Mouse (Mus musculus) thymus, postnatal 25 days (tissue): ENCODE results near the gene Selenom.

ENCODE experiments used
- DNase-seq: peaks from one replicate; pipeline ENCODE4 v3.0.0; 2022

Gene Selenom

DNA sequence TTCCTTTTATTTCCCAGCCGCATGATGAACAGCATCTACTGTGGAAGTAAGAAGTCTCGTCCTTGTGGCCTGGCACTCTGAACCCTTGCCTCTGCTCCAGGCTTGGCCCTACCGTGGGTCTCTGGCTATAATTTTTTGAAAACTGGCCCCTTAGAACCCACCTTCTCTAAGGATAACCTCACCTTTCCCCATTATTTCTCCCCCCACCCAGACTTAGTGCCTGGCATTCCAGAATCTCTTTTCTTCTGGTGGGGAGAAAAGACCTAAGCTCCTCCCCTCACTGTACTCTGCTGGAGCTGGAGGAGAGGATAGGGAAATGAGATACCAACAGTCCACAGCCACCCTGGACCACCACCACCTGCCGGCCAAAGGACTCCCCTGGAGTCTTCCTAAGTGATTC, 732 bp downstream of the Selenom start:
- no peak for DNase-seq

DNA sequence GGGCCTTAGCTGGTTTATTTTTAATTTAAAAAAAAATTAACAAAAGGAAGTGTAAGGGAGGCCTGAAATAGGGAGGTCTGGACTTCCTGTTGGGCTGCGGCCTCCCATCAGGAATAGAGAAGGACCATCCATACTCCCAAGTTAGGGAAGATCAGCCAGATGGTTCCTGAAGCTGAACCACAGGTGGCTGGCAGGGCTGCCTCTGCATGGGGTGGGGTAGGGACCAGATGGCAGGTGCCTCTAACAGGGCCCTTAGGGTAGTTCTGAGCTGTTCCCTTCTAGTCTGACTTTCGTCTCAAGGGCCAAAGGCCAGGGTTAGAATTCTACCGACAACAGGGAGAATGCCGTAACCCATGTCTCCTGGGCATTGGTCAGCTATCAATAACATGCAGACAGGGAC, 1.2 kb downstream of the Selenom start:
- DNase-seq = no peak

DNA sequence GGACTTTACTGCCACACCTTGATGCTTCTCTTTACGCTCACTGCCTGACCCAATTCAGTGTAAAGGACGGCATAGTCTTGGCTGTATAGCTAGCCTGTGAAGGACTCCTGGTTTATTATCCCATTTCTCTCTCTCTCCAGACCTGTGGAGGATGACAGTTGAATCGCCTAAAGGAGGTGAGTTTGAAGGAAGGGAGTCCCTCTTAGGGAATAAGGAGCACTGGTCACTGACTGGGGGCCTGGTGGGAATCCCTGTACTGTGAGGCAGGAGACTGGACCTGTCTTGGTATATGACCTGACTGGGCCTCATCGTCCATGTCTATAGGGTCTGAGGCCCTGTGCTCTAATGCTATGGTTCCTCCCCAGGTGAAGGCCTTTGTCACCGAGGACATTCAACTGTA, 1.6 kb downstream of the Selenom start:
- no peak for DNase-seq

DNA sequence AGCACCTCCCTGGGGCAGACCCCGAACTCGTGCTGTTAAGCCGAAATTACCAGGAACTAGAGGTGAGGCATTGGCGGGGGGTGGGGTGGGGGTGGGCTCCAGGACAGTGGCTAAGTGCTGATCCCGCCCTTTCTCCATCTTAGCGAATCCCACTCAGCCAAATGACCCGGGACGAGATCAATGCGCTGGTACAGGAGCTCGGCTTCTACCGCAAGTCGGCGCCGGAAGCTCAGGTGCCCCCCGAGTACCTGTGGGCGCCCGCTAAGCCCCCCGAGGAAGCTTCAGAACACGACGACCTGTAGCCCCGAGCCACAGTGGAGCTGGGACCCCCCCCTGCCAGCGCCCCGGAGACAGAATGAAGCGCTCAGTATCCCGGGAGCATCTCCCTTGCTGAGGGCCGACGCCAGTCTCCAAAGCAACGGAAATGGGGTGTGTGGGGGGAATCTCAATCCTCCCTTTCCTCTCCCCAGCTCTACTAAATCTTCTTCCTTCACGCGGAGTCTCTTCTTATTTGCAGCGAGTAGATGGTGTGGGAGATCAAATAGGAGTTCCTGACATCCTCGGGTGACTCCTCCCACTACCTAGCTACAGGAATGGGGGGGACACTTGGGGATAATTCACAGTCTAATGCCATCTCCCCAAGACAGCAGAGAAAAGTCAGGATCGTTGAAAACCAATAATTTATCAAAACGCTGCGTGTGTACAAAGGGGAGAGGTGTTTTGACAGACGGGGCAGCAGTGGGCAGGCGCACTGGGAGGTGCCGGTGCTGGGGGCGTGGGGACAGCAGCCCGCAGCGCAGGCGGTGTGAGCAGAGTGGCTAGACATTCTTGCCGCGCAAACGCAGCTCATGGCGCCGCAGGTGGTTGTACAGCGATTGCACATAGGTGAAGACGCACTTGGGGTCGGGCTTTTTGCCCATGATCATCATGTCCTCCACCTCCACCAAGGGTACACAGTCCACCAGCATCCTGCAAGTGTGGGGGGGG, 2.7 kb downstream of the Selenom start:
- DNase-seq = peak; percentile 15

DNA sequence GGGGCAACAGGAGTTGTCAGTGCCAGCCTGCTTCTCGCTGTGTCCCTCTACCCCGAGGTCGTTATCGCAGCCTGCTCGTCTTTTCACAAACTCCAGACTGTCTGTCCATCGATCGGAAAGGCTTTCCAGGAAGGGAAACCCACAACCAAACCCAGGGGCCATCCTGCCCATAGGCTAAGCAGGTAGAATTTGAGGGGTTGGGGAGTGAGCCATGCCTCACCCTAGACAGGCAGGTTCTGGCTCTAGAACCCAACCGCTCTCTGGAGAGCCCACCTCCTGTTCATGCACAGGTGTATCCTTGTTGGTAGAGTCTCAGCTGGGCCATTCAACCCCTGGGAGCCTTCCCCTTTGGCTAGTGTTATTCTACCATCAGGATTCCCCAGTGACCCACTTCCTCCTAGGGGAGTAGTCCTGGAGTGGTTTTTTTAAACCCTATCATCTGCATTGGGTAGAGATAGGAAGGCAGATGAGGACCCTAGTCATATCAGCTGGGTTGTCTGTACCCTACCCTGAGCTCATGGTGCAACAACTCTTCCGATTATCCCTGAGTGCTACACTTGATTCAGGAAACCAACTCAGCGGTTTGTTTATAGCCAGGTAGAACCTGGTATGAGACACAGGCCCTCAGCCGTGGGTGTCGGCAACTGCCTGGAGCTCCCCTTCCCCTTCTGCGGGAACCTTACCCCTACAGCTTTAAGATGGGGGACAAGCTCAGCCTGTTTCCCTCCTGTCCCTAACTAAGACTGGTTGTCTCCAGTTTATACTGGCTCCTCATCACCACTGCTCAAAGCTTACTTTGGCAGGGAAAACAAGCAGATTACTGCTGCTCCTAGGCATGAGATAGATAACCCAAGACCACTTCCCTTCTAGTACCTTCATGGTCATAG, 3.6 kb downstream of the Selenom start:
- DNase-seq = no peak

DNA sequence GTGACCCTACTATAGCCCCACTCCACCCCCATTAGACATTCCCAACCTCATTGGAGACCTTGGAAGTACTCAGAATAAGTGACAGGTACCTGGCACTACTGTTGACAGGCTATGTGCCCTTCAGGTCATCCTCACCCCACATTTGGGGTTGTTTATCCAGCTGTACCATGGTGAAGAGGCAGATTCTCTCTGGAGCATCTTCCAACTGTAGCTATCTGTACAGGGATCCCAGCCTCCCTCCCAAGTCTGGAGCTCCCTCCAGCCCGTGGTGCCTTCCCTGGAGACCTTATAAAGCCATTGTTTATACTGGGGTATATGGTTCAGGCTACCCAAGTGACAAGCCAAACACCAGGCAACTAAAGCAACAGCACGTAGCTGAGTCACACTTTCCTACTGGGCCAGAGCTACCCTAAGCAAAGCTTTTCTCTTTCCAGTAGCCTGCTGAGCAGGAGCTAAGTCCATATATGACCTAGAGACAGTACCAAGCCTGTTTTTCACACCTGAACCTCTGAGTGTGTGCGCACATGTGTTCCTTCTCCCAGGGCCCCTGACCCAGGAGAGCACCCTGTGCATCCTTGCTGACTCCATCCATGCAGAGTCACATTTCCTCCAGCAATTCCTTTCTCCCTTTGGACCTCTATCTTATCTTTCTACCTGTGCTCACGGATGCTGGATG, 4.7 kb downstream of the Selenom start:
- no peak for DNase-seq

DNA sequence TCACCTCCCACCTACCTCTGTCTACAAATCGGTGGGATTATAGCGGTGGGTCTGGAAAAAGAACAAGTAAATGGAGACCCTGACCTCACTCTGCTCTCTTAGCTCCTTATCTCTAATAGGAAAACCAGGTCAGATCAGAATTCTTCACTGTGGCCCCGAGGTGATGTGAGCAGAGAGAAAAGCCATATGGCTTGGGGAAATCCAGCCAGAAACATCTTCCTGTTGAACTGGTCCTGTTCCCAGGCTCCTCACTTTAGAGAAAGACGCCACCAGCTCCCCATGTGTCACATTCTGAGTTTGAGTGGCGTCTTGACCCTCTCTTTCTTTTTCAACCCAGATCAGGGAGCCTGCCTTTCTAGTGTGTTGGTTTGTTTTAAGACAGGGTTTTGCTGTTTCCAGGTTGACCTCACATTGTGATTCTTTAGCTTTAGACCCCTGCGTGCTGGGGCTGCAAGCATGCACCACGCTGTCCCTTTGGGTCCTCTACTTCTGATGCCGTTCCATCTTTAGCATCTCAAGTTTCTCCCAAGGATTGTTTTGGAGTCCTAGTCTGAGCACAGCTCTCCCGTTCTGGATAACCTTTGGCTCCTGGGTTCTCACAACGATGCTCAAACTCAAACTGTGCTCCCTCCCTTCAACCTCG, 5.4 kb downstream of the Selenom start:
- no peak for DNase-seq

DNA sequence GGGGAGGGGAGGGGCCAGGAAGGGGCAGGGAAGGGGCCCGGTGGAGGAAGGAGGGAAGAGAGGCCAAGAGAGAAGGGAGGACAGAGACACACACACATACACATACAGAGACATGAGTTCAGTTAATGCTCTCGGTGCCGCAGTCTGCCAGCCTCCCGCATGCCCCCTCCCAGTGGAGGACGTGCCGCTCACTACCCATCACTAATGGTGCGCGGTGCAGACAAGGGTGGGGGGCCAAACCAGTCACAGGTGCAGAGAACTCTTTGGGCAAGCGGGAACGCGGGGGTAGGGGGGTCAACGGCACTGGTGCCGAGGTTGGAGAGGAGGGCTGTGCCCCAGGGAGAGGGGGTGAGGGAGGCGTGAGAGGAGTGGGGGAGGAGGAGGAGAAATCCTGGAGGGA, 6.4 kb downstream of the Selenom start:
- DNase-seq = no peak

DNA sequence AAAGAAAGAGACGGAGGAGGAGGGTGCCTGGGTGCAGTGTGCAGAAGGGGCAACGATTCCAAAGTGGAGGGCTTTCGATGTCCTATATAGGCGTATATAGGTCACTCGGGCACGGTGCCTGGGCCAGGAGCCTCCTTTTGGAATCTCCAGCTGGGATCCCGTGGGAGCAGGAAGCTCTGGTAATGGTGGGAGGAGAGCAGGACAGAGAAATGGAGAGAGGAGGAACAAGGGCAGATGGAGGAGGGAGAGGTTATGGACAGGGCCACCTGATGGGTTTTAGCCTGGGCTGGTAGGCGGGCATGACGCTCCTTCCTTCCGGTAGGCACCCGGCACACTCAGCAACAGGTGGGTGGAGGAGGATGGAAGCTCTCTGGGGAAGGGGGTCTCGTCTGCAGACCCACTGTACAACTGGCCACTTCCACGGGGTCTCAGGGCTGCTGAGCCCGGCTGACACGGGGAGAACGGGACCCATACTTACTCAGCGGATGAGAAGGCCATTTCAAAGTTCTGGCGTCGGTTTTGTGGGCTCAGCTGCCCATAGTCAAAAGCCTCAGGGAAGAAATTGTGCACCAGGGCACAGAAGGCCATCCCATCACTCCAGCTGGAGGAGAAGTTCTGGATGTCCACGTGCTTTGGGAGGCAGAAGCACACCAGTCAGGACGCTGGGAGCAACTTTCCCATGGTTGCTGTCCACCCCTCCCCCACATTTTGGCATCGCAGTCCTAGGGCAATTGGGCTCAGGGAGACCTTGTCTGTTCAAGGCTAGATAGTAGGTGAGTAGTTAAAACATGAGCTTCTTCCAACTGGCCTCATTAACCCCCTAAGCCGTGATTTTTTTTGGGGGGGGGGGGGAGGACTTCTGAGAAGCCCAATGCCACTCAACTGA, 7.1 kb downstream of the Selenom start:
- DNase-seq = no peak

DNA sequence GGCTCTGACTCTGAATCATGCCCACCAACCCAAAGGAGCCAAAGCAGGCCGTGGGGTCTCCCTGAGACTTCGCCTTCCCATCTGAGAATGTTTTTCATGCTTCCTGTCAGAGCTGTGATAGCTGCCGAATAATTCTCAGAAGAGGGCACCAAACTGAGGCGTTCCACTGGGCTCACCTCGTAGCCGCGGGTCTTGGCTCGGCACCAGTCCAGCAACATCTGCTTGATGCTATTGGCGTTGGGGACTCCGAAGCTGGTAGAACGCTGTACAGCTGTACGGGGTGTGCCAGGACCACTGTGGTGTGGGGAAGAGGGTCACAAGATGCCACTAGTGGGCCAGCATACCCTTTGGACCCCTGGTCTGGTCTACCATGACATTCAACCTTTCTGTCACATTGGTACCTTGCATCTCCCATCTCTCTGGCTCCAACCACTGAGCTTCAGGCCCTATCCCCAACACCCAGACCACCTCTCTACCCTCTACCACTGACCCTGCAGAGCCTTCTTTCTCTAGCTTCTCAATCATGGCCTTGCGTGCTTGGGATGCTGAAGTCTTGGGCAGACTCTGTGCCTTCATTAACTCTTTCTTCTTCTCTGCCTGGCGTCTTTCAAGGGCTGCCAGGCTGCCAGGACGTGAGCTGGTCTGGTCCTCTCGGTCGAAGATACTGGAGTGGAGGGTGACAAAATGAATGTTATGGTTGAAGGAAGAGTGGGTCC, 8.0 kb downstream of the Selenom start:
- no peak for DNase-seq

DNA sequence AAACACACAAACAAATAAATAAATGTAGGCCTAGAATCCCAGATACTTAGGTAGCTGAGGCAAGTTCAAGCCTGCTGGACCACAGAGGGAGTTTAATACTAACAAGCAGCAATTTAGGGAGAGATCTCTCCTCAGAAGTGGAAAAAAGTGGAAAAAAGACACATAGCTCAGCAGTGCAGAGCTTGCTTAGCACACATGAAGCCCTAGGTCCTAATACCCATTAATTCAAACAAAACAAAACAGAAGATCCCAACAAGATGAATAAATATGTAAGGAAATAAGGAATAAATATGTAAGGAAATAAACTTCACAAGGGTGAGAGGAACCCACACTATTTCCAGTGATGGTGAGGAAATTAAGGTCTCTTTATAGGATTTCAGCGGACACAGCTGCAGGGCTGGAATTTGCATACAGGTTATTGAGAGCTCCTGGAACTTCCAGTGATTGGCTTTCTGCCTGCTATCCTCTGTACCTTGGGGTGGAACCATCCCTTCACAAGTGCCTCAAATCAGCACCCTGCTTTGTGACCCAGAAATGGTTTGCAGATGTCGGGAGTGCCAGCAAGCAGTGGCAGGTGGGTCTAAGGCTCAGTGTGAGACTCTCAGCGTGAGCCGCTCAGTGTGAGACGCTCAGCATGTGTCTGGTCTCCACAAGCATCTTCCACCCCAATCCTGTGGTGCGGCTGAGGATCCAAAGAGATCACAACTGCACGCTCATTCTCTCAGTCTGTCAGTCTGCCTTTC, 9.5 kb downstream of the Selenom start:
- DNase-seq = no peak

DNA sequence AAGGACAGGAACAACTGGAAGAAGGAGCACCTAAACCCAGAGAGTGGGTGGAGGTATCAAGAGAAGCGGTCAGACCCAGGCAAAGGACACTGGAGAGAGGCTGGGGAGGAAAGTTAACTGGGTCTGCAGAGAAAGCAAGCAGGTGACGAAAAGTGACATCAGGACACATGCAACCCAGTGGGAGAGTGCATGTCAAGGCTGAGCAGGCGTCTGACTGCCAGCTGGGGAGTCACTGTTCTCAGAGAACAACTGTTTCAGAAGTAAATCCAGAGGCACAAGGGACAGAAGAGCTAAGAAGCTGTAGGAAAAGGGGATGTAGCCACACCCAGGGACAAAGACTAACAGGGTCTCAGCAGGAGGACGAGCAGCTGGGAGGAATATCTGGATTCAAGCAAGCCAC, 11.1 kb downstream of the Selenom start:
- DNase-seq = no peak

DNA sequence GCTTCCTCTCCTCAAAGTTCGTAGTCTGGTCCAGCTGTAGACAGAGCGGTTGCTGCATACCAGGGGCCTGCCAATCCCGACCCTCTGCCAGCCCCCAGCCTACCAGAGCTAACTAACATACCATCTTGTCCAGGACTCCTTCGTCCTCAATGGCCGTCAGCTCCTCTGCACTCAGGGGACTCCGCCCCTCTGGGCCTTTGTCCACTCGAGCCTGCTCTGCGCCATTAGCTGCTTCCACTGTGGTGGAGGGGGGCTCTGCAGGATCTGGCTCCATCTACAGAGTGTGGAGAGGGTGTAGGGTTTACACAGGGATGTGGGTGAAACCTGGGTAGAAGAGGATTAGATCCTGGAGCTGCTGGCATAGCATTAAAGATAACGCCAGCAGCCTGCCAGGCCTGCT, 11.7 kb downstream of the Selenom start:
- no peak for DNase-seq

DNA sequence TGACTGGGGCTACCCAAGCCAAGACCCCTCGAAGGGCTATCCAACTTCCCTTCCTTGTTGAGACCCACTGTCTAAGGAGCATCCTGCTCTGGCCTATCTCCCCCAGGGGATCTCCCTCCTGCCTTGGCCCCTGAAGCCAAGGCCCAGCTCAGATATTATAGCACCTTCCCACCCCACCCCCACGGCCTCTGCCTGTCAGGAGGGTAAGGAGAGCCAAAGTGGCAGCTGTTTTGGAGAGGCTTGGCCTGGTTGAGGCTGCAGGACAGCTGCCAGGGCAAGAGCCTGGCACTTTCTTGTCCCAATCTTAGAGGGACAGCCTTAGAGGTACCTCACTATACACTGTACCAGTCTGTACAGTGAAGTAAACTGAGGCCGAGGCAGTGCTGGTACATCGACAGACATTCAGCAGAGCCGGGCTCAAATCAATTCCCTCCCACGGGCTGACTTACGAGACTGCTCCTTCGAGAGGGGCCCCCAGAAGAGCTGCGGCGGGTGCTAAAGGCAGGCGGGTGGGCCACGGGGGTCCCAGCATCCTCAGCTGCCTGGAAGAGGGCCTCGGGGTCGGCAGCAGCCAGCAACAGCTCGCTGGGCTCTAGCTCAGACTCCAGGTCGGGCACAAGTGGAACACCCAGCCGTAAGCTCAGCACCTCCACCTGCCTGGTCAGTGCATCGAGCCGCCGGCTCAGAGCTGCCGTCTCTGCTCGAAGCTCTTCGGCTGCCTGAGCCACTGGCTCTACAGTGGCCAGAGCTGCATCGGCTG, 12.7 kb downstream of the Selenom start:
- DNase-seq = no peak

DNA sequence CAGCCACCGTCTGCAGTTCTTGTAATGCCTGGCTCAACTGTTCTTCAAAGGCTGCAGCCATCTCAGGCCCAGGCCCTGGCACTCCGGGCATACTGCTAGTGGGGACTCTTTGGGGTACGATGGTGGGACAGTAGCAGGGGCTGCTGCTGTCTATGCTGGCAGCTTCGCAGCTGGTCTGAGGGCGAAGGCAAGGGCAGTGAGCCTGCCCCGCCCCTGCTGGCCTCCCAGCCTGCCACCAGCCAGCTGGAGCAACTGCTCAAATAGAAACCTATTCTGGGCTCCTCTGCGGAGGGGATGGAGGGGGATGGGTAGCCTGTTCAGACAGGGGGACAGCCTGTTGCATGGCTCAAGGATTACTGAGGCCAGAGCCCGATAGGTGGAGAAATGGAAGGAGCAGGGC, 13.3 kb downstream of the Selenom start:
- DNase-seq = no peak

DNA sequence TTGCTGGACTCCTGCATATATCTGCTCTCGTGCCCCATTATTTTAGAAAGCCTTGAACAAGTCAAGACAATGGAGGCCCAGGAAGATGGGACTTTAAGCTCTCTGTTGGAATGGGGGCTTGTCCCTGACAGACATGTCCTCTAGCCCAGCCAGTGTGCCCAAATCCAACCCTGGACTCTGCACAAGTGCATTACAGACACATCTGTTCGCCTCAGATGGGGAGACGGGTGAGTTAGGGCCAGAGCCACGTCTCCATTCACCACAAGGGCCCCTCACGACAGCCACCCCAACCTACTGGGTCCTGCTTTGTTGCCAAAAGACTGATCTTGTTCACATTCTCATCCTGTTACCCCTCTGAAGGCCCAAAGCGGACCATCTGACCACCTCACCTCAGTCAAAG, 13.7 kb downstream of the Selenom start:
- DNase-seq = no peak

DNA sequence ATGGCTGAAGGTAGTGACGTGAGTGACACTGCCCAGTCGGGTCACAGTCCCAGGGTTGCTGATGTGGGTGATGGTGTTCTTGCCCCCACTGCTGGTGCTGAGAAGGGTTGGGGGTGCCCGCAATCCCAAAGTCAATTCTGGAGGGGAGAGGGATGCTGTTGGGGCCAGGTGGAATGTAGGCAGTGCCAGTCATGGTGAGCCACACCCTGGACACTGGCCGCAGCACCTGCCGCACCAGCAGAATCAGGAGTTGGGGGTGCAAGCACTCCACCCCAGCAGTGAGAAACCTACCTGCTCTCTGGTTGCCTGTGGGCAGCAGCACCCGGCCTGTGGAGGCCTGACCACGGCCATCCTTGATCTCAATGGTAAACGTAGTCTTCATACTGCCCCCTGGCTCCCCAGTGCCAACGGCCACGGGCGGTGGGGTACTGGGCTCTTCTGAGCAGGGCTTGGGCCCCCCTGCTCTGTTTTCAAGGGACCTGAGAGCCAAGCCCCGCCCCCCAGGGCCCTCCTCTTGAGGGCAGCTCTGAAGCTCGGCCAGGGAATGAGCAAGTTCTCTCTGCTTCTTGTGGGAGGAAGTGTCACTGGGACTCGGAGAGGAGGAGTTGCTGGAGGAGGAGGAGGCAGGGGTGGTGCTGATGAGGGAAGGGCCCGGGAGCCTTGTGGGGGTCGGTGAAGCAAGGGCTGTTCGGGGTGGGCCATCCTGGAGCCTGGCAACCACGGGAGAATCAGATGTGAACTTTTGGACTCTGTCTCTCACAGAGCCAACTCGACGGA, 15.2 kb downstream of the Selenom start:
- no peak for DNase-seq

DNA sequence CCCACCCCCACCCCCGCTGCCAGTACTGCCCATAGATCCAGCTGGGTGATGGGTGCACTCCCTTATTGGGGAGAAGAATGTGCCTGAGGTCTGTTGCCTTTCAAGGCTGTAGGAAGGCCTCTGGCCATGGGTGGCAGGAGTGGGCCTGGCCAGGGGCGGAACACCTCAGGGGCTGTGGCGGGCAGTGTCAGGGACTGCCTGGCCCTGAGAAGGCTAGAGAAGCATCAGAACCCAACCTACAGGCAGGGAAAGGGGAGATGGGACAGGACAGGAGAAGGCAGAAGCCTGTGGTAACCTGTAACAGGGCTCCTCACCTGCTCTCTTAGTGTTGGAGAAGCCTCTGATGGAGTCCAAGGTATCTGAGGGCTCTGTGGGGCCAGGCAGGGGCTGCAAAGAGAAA, 16.2 kb downstream of the Selenom start:
- no peak for DNase-seq

DNA sequence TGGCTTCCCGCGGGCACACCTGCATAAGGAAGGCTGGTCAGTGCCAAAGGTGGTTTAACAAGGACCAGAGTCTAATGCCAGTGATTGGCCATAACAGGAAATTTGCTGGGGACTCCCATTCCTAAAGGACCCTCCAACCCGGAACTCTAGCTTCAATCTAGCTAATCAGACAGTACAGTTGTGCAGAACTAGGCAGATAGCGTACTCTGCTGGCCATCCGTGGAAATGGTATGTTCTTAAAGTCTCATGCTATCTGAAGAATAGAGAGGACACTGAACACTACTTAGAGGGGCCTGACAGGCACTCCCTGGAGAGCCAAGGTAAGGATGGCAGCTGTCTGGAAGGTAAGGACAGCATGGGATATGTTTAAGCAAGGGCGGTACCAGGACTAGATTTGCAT, 17.1 kb downstream of the Selenom start:
- no peak for DNase-seq
